Mouse (Mus musculus) stomach, postnatal 0 days (tissue): ENCODE results near the gene Nkx1-2. TPM values are rescaled to one million over a fixed set of nuclear protein-coding genes. Genes with fewer than 3 reads are reported as not detected.
A peak's percentile ranks its signal among the peaks of the same experiment; 100 is the strongest.

Experiments
- ATAC-seq: fragments of 200-750 bp; cut with Nextera tagmentation; 2 replicates; pipeline ENCODE4 v1.8.0; 2017; ENCODE audit not compliant: low FRiP score, low TSS enrichment
- DNase-seq: peaks from one replicate; pipeline ENCODE4 v3.0.0-alpha.2; 2016; ENCODE audit warnings: low spot score
- H3K27ac ChIP-seq: fragments of 300-500 bp; sonication (generic); replicated peaks from 2 replicates; pipeline ENCODE4 v1.5.1; 2014; ENCODE audit warnings: mild to moderate bottlenecking, control low read depth
- H3K27me3 ChIP-seq: fragments of 300-500 bp; sonication (generic); 2 replicates; pipeline ENCODE4 v1.6.1; 2014; ENCODE audit warnings: low read length; ENCODE audit not compliant: control insufficient read depth, insufficient read depth
- H3K36me3 ChIP-seq: fragments of 300-500 bp; sonication (generic); 2 replicates; pipeline ENCODE4 v1.6.1; 2014; ENCODE audit warnings: low read length, mixed read lengths; ENCODE audit not compliant: control insufficient read depth, insufficient read depth
- H3K4me1 ChIP-seq: fragments of 300-500 bp; sonication (generic); replicated peaks from 2 replicates; pipeline ENCODE4 v1.6.1; 2014; ENCODE audit warnings: antibody characterized with exemption; ENCODE audit not compliant: control insufficient read depth, insufficient read depth
- H3K4me2 ChIP-seq: fragments of 300-500 bp; sonication (generic); replicated peaks from 2 replicates; pipeline ENCODE4 v1.6.1; 2014; ENCODE audit warnings: low read depth, mild to moderate bottlenecking, control low read depth, moderate library complexity
- H3K4me3 ChIP-seq: fragments of 300-500 bp; sonication (generic); 2 replicates; pipeline ENCODE4 v1.5.1; 2014; ENCODE audit warnings: low read depth, low read length, control low read depth
- H3K9ac ChIP-seq: fragments of 300-500 bp; sonication (generic); 2 replicates; pipeline ENCODE4 v1.6.1; 2014; ENCODE audit warnings: mild to moderate bottlenecking, low read length, control low read depth, mixed read lengths
- H3K9me3 ChIP-seq: fragments of 300-500 bp; sonication (generic); 2 replicates; pipeline ENCODE4 v1.6.1; 2016; ENCODE audit warnings: low read length; ENCODE audit not compliant: control insufficient read depth
- CTCF ChIP-seq: IDR thresholded peaks from 2 replicates; pipeline ENCODE4 v1.5.1; 2016; ENCODE audit warnings: antibody characterized with exemption, low read depth, mild to moderate bottlenecking, moderate library complexity
- EP300 ChIP-seq: optimal IDR thresholded peaks from 2 replicates; pipeline ENCODE3; 2016; ENCODE audit warnings: antibody characterized with exemption
- WGBS: fragments of 180-500 bp; shearing (Covaris S2); extraction: QIAGEN DNeasy Blood & Tissue Kit; methylation state at CpG from one replicate; pipeline ENCODE4 v1.1.7; 2014; 5-methylcytosine and 5-hydroxymethylcytosine counted together
- polyA plus RNA-seq: library from polyadenylated mRNA; unstranded; fragments of >200 nt; fragmentation: Nextera tagmentation; extraction: Ambion mirVana; gene quantifications from 2 replicates; pipeline ENCODE4 v1.2.1, GENCODE M21; 2015

Gene Nkx1-2
- polyA plus RNA-seq, 1 experiment from 2014 or later, result not detected

DNA sequence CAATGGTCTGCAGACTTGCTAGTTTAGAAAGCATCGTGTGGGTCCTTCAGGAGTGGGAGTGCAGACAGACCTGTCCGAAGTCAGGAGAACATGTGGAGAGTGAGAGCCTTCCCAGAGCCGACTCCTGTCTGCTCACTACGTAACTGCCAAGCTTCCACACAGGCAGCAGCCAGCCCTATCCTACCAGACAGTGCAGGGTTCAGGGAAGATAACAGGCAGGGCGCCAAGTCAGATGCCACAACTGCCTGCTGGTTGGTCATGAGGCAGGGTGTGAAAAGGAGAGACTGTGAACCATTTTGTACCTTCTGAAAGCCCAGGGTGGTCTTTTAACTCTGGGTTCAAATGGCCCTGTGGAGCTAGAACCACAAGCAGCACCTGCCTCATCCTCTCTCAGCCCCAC, 29.4 kb downstream of the Nkx1-2 start:
- H3K36me3 ChIP-seq, result peaks cover 6% of the 10 kb centered on the region; the same call in 1 of the 2 replicates
- no peak for TF ChIP-seq EP300
- no peak for TF ChIP-seq CTCF
- no peak overlapping the region for H3K9ac ChIP-seq
- H3K4me1 ChIP-seq, result peaks cover 12% of the 10 kb centered on the region
- no peak overlapping the region for H3K4me3 ChIP-seq
- H3K4me2 ChIP-seq, result no peak overlapping the region
- no peaks in the 10 kb centered on the region for H3K9me3 ChIP-seq
- H3K27ac ChIP-seq, result no peak overlapping the region; the same call in 1 of the 2 replicates
- no peaks in the 10 kb centered on the region for H3K27me3 ChIP-seq
- 0 out of 2 replicates have a peak, but pooled peaks have one; percentile 12 for ATAC-seq
- DNase-seq, result no peak
- WGBS, result 74% methylated on average over 5 of the region's 5 CpGs

DNA sequence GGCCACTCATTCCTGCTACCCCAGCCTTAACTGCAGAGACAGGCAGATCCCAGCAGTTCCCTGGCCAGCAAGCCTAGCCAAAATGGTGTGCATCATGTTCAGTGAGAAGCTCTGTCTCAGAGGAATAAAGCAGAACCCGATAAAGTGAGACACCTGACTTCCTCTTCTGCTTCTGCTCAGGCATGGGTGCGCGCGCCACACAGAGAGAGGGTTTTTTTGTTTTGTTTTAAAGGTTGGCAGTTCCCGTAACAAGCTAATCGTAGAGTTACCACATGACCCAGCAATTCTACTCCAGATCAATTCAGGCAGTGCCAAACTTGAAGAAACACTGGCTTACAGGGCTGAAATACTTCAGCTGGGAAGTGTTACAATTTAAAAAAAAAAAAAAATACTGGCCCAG, 30.6 kb downstream of the Nkx1-2 start:
- Histone ChIP-seq H3K9me3 (no peaks in the 10 kb centered on the region), H3K4me3 (no peak overlapping the region), H3K27me3 (no peaks in the 10 kb centered on the region), H3K27ac (no peak overlapping the region), H3K9ac (no peak overlapping the region), H3K36me3 (peaks cover 13% of the 10 kb centered on the region), H3K4me1 (peaks cover 9% of the 10 kb centered on the region), H3K4me2 (no peak overlapping the region)
- 69% methylated on average over 6 of the region's 6 CpGs for WGBS
- TF ChIP-seq EP300 (no peak), CTCF (no peak)
- no peak for ATAC-seq
- no peak for DNase-seq

DNA sequence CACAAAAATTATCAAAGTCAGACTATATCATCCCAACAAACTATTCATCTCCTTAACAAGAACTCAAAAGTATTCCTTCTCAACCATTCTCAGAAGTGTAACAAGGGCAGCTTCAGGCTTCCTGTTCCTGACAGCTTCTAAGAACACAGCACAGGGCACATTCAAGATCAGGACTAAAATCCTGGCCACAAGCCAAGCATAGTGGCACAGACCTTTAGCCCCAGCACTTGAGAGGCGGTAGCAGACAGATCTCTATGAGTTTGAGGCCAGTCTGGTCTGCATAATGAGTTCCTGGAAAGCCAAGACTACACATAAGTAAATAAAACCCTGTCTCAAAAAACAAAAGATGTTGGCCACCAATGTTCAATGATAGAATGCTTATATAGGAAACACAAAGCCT, 33.6 kb downstream of the Nkx1-2 start:
- ATAC-seq, result 0 out of 2 replicates have a peak, but pooled peaks have one; percentile 42
- WGBS, result 44% methylated on average over 1 of the region's 1 CpGs

DNA sequence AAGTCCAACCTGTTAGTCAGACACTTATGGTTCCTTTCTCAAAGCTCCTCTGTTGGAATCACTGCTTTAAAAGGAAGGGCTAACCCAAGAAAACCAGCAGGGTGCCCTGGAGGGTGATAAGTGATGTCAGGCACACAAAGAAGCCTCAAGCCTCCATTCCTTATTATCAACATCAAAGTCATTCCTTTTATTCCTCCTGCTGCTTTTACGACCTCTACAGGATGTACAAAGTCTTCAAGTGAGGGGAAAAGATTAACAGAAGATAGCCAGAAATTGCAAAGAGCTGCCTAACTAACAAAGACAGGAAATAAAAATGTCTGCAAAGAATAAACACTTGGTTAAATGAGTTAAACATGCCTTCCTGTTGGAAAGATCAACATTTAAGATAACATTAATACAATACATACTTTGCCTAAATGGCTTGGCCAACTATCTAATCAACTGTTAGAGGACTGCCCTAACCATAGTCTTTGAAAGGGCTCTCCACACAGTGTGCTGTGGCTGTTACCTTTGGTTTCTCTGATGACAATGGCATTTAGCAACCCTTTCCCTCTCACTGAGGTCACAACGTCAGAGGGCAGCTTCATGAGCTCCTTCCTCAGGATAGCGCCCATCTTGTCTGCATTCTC, 40.2 kb downstream of the Nkx1-2 start:
- H3K36me3 ChIP-seq, result peaks cover 55% of the 10 kb centered on the region
- no peak overlapping the region for H3K27ac ChIP-seq
- H3K9me3 ChIP-seq, result no peaks in the 10 kb centered on the region
- no peaks in the 10 kb centered on the region for H3K27me3 ChIP-seq
- TF ChIP-seq EP300, result no peak
- TF ChIP-seq CTCF, result no peak
- no peaks in the 10 kb centered on the region for H3K4me1 ChIP-seq
- H3K9ac ChIP-seq, result no peak overlapping the region
- H3K4me3 ChIP-seq, result no peak overlapping the region
- no peak for ATAC-seq
- WGBS, result 45% methylated on average over 3 of the region's 3 CpGs
- DNase-seq, result no peak
- no peak overlapping the region for H3K4me2 ChIP-seq

More for the DNA sequence above, 33.6 kb downstream of the Nkx1-2 start:
- no peak overlapping the region for H3K27ac ChIP-seq
- H3K36me3 ChIP-seq, result peaks cover 34% of the 10 kb centered on the region
- no peak overlapping the region for H3K9ac ChIP-seq
- no peak overlapping the region for H3K4me3 ChIP-seq
- TF ChIP-seq EP300, result no peak
- no peak for TF ChIP-seq CTCF
- no peaks in the 10 kb centered on the region for H3K9me3 ChIP-seq
- DNase-seq, result peak; percentile 40
- H3K27me3 ChIP-seq, result no peaks in the 10 kb centered on the region
- H3K4me2 ChIP-seq, result no peak overlapping the region
- H3K4me1 ChIP-seq, result no peaks in the 10 kb centered on the region; the same call in 1 of the 2 replicates

DNA sequence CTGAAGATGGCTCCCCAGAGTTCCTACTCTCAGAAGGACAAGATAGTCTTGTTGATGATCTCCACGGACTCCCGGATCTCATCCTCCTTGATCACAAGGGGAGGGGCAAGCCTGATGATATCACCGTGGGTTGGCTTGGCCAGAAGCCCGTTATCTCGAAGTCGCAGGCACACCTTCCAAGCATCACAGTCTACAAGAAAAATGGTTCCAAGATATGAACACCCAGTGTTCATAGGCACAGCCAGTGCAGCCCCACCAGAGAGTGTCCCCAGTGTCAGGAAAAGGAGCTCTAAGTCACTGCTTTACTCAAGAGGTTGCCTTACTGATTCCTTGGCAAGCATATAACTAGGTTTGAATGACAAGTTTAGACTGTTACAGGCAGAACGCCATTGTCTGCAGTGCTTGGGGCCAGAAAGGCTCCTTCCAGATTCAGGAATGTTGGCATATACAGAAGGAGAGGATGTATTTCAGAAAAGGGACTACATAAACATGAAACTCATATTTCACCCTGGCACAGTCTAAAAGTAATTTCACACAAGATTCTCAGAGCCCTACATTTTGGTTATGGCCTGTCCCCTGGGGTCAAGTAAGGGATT, 41.2 kb downstream of the Nkx1-2 start:
- Histone ChIP-seq H3K9ac (no peak overlapping the region), H3K4me3 (no peak overlapping the region), H3K4me1 (no peaks in the 10 kb centered on the region), H3K36me3 (peaks cover 47% of the 10 kb centered on the region), H3K4me2 (no peak overlapping the region), H3K27me3 (no peaks in the 10 kb centered on the region), H3K27ac (no peak overlapping the region), H3K9me3 (no peaks in the 10 kb centered on the region)
- WGBS, result 65% methylated on average over 7 of the region's 7 CpGs
- no peak for ATAC-seq
- TF ChIP-seq EP300 (no peak), CTCF (no peak)
- no peak for DNase-seq

DNA sequence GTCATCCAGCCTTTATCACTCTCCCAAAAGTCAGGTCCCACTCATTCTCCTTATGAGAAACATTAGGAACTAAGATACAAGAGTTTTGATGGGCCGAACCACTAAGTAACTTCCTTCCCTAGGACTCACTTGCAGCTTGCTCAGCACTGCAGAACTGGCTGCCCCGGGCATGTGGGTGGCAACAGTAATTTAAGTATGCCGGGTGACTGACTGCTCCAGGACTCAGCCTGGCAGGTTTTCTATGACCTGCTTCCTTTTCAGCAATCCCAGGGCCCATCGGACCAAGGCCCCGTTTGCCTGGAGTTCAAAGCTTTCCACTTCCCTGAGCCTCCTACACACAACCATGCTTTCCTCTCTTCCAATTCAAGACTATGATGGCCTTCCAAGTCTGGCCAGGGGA, 42.9 kb downstream of the Nkx1-2 start:
- no peak overlapping the region for H3K27ac ChIP-seq
- no peaks in the 10 kb centered on the region for H3K4me1 ChIP-seq
- ATAC-seq, result no peak
- no peak overlapping the region for H3K4me3 ChIP-seq
- no peak overlapping the region for H3K9ac ChIP-seq
- H3K36me3 ChIP-seq, result peaks cover 35% of the 10 kb centered on the region
- H3K4me2 ChIP-seq, result no peak overlapping the region
- TF ChIP-seq EP300 (no peak), CTCF (no peak)
- WGBS, result 86% methylated on average over 5 of the region's 5 CpGs
- no peaks in the 10 kb centered on the region for H3K27me3 ChIP-seq
- no peaks in the 10 kb centered on the region for H3K9me3 ChIP-seq
- DNase-seq, result no peak
